Mouse (Mus musculus): Measurements from ENCODE around the gene Prl3d1.
"Not testable (repeated sequence)": the region's sequence is repeated elsewhere in the genome, so short reads cannot be mapped to it uniquely, and the experiment has no call there.

The Prl3d1 gene

GRCm38 (mm10) chr13:27093890-27094289 lies at the start of gene Prl3d1:
TSS of gene Prl3d1 (plus strand) at chr13:27094190.
- not testable (repeated sequence) for DNase-seq

GRCm38 (mm10) chr13:27057270-27057669 lies 36.7 kb upstream of the Prl3d1 start, which contains the start of gene Prl:
TSS of gene Prl (plus strand) at chr13:27057570.
- DNase-seq, result no peak

- no peak for DNase-seq
These were observed 34.8 kb upstream of the Prl3d1 start for GRCm38 (mm10) chr13:27059177-27059576.

- DNase-seq, result not testable (repeated sequence)
These were observed 27.4 kb downstream of the Prl3d1 start, which contains the start of gene Prl3d2 for GRCm38 (mm10) chr13:27121398-27121797. TSS of gene Prl3d2 (plus strand) at chr13:27121698.

GRCm38 (mm10) chr13:27148264-27148663 lies 54.3 kb downstream of the Prl3d1 start:
- DNase-seq, result no peak
